Mouse (Mus musculus) layer of hippocampus, postnatal 36 days (tissue): ENCODE results near the gene Taf12. TPM values are rescaled to one million over a fixed set of nuclear protein-coding genes. Genes with fewer than 3 reads are reported as not detected.
"Not testable (repeated sequence)": the region's sequence is repeated elsewhere in the genome, so short reads cannot be mapped to it uniquely, and the experiment has no call there.

Source experiments
- DNase-seq, 2 experiments: peaks; one replicate each; pipeline ENCODE4 v3.0.0; 2022
- total RNA-seq, 2 experiments: library from RNA; stranded (reverse); gene quantifications; 2 replicates each; pipeline ENCODE4 v1.2.3; 2021

Taf12 gene
- total RNA-seq, 2 experiments from 2014 or later: 23.6 to 23.7 TPM

DNA sequence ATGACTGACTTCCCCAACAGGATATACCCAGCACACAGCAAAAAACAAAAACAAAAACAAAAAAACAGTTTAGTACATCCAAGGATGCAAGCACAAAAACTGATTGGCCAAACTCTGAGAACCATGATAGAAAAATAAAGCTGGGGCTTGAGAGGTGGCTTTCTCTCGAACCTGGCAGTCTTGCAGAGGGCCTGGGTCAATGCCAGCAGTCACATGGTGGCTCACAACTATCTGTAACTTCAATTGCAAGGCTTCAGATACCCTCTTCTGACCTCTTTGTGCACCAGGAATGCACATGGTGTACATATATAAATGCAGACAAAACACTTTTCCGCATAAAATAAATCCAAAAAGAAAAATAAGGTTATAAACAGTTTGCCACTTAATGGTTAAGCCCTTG, 1.0 kb upstream of the Taf12 start:
- no peak for DNase-seq

DNA sequence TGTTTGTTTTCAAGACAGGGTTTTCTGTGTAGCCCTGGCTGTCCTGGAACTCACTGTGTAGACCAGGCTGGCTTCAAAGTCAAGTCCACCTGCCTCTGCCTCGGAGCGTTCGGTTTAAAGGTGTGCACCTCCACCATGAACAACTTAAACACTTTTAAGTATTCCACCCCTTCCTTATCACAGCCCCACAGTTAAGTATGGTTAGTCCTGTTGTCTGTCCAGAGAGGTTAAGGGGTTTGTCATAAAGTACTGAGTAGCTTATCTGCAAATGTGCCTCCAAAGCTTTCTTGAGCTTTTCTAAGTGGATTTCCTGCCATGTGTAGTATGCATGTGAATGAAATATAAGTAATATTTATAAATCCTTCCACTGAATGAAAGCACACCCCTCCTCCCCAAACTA, 1.8 kb downstream of the Taf12 start:
- no peak for DNase-seq

DNA sequence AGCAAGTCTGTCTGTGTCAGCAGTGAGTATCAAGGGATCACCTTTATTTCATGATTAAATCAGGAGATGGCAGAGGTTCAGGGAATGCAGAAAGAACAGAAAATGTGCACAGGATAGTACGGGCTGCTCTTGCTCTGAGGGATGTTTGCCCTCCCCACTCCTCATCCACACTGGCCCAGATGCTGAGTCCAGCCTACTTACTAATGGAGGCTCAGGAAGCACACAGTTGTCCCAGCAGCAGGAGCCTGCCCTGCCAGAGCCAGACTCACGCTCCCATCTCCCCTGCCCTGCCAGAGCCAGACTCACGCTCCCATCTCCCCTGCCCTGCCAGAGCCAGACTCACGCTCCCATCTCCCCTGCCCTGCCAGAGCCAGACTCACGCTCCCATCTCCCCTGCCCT, 14.7 kb downstream of the Taf12 start:
- not testable (repeated sequence) for DNase-seq

DNA sequence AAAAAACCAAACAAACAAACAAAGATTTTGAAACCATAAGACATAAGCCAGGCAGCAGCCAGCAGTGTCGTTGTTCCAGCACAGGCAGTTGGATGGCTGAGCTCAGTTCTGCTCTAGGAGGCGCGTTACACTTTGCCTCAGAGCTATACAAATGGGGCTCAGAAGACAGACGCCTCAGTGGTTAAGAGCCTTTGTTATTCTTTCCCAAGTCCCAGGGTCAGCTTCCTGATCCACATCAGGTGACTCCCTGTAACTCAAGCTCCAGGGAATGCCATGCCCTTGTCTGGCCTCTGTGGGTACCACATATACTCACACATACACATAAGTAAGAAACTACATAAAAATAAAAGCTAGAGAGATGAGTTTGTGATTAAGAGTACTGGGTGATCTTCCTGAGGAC, 16.9 kb downstream of the Taf12 start:
- no peak for DNase-seq

DNA sequence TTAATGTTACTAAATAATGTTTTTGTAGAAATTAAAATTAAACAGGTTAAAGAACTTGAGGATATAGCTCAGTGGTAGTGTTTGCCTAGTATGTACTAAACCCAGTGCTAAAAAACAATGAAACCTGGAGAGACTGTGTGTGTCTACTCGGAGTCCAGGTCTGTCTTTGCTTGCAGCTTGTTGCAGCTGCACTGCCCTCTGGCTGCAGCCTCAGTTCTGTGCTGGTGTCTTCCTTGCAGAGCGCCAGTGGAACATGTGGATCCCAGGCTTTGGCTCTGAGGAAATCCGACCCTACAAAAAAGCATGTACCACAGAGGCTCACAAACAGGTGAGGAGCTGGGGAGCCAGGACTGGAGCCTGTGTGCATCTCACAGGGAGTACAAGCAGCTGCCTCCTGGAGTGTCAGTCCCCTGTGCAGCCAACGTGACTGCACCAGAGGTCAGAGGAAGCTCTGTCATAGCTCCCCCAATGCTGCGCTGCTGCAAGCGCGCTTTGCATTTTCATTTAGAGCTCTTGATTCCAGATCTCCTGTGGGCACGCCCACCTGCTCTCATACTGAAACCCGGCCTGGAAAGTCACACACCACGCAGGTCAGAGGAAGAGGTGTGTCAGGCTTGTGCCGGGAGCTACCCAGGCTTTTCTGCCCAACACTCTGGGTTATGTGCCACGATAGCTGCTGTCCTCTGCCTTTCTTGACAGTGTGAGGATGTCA, 17.6 kb downstream of the Taf12 start:
- no peak for DNase-seq

DNA sequence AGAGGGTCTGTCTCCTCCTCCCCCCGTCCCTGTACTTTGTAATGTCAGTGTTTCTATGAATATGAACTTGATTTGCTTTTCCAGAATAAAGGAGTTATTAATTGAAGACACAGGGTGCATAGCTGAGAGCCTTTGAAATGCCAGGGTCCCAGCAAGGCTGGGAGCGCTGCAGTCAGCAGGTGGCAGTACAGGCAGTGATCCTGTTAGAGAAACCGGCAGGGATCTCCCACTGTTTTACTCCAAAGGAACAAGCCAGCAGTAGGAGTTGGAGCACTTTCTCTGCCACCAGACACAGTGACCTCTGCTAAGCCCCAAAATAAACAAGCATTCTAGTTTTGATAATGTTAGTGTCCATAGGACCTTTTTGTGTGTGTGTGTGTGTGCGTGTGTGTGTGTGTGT, 18.8 kb downstream of the Taf12 start:
- DNase-seq: no peak

DNA sequence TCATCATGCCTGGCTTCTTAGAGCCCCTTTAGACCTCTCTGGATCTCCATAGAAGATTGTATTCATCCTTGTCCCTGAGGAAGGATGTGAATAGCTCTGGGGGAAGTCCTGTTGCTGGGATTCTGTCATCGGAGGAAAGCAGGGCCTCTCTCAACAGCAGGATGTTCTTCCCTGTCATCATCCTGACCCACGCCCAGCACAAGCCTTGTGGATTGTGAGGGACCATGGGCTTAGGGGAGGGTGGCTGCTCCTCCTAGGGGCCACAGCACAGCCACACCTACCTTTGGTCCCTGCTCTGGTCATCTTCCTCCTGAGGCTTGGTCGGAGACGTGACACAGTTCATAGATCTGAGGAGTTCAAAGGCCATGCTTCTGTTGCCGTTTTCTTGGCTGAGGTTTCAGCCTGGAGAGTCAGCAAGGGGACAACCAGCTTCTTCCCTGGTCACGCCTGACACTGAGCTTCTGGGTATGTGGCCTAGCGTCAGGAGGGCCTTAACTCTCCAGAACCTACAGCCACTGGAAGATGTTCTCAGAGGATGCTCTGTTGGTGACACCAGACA, 19.6 kb downstream of the Taf12 start:
- DNase-seq: no peak

DNA sequence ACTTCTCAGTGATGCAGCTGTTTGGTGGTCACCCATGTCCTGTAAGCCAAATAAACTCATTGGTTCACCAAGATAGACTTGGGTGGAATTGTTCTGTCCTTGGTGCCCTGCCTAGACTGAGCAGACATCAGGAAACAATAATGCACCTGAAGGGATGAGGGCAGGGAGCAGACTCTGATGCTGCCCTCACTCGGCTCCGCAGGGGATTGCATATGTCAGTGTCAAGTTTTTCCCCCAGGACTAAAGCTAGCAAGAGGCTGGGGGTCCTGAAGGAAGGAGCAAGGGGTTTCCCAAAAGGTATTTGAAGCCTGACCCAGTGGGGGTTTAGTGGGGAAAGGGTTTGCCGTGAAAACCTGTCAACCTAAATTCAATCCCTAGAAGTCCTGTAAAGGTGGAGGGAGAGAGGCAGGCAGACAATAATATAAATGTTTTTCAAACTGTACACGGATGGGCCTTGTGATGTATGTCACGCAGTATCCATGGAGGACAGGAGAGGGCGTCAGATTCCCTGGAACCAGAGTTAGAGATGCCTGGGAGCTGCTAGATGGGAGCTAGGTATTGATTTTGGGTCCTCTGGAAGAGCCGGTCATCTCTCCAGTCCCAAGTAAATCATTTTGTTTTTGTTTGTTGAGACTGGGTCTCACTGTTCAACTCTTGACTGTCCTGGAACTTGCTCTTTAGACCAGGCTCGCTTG, 21.7 kb downstream of the Taf12 start:
- DNase-seq: no peak

DNA sequence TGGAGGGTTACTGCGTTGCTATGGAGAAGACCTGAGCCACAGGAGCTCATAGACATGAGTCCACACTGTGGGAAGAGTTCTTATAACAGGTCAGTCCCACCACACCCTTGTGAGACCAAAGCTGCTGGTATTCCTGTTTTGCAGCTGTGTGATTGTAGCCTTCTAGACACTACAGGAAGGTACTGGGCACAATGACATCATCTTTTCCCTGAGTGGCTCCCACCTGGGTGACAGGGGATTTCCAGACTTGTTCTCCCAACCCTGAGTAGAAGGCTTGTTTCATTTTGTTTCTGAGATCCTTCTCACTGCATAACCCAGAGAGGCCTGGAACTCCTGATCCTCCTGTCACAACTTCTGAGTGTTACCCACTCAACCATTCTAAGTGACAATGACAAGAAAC, 25.7 kb downstream of the Taf12 start:
- DNase-seq: no peak

DNA sequence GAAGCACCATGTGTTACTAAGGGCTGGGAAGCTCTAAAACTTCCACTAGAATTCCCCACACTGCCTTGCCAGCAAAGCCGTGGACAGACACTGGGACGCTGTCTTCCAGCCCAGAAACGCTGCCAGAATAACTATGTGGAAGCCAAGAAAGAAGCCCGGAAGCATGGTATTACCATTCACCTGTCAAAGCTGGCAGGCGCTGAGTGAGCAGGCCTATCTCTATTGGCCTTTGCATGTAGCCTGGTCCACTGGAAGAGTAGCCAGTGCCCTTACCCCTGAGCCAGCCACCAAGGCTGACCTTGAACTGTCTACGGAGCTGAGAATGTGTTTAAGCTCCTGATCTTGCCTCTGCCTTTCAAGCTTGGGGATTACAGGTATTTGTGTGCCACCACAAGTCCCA, 27.3 kb downstream of the Taf12 start:
- DNase-seq: no peak

DNA sequence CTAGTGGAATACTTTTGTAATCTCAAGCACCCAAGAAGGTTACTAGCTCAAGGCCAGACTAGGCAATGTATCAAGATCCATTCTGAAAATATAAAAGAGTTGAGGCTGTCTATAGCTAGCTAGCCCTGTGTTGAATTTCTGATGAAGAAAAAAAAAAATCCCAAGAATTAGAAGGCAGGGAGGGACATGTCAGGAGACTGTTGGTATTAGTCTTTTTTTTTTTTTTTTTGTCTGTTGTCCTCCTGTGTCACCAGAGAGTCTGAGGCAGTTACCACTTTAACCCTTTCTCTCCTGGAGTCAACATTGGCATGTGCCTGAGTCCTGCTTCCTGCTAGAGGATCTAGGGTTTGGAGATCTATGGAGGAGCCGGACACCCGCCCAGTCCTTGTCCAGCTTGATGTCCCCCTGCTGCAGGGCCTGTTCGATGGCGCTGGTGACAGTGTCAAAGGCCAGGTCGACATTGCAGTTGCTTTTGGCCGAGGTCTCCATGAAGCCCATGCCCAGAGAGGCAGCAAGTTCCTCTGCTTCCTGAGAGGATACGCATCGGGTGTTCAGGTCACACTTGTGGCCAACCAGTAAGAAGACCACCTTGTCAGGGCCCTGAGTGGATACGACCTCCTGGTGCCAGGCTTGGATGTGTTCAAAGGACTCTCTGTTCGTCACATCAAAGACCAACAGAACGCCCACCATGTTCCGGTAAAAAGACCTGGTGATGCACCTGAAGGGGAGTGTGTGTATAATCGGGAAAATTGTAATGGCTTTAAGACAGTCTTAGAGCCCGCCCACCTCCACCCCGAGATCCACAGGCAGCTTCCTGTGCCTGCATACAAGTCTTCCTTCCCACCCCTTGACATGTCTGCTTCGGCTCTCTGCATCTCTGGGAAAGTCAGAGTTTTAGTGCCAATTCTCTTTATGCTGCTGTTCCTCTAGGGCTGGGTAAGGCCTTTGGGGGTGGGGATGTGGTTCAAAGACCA, 28.1 kb downstream of the Taf12 start:
- no peak for DNase-seq

DNA sequence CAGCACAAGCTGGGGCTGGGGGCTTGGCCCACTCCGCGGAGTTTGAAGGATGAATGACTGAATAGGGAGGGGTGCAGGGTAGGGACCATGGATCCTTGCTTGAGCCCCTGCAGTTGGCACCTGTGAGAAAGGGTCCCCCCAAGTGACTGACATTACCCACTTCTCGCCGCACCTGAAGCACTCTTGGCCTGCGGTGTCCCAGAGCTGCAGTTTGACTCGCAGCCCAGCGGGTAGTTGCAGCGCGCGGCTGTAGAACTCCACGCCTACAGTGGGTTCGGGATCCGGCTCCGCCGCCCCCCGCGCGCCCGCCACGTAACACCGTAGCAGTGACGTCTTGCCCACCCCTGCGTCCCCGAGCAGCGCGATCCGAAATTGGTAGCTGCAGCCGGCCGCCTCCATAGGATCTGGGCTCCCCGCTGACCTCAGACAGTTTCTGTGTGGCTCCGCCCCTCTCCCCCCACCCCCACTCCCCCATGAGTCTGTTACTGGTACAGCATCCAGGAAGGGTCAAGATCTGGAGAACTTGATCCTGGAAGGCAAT, 28.8 kb downstream of the Taf12 start, which contains the start of gene Rab42:
TSS of gene Rab42 (minus strand) at position 447 of the 541 bp plus-strand sequence.
- peak; percentile 36 to 38 for DNase-seq

DNA sequence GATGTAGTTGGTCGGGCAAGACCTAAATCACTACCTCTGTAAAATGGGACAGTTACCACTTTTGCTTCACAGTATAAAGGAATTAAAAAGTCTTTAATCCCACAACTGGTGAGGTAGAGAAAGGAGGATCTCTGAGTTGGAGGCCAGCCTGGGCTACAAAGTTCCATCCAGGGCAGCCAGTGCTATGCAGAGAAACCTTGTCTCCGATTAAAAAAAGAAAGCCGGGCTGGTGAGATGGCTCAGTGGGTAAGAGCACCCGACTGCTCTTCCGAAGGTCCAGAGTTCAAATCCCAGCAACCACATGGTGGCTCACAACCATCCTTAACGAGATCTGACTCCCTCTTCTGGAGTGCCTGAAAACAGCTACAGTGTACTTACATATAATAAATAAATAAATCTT, 29.3 kb downstream of the Taf12 start:
- DNase-seq: not testable (repeated sequence)

DNA sequence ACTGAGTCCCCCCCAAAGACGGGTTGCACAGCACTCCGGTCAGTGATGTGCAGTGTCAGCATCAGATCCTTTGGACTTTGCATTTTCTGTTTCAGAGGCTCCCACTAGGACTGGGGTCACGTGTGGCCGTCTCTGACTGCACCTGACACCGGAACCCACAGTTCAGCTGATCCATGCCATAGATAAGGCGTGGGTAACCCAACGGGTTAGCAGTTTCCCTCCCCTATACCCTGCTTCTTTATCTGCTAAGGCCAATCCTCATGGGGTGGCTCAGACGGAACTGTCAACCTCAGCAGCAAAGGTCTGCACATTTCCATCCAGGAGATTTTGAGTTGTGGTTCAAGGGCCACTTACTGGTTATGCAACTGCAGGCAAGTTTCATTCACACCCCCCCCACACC, 31.1 kb downstream of the Taf12 start:
- no peak for DNase-seq

DNA sequence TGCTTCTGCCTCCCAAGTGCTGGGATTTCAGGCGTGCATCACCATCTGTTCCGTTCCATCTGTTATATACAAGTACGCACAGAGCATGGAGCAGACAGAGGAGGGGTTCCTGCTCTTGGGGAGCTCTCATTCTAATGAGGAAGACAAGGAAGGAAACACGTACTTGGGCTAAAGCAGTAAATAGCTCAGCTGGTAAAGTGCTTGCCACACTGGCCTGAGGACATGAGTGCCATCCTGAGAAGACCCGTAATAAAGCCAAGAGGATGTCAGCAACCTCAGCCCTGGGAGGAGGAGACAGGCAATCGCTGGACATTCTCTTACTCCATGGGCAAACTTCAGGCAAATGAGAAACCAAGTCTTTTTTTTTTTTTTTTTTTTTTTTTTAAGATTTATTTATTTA, 31.8 kb downstream of the Taf12 start:
- no peak for DNase-seq

DNA sequence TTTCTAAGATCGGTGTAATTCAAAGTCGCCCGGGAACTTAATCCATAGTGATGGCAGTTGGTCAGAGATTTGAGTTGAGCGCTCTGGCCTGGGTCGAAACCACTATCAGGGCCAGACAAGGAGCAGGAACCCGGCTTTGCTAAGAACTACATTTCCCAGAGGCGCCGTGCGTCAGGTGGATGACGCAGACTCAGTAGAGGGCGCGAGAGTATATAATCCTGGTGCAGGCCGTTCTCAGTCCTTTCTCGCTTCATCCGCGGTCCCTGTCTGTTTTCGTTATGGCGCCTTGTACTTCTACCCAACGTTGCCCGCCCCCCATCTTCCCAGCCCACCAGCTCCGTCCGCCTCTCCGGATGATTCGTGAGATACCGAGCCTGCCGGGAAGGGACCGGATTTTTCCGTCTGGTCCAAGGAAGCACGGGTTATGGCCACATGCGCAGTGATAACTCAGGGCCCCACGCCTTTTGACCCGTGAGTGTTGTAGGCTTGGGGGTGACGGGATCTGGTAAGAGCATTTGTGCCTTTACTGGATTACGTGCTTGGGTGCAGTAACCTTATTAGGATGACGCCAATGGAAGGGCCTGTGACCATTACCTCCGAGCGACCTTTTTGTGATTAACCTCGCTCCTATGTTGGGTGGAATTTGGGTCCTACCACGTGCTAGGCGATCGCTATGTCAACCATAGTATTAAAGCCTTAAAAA, 34.4 kb downstream of the Taf12 start:
- DNase-seq: peak; percentile 89 to 91

DNA sequence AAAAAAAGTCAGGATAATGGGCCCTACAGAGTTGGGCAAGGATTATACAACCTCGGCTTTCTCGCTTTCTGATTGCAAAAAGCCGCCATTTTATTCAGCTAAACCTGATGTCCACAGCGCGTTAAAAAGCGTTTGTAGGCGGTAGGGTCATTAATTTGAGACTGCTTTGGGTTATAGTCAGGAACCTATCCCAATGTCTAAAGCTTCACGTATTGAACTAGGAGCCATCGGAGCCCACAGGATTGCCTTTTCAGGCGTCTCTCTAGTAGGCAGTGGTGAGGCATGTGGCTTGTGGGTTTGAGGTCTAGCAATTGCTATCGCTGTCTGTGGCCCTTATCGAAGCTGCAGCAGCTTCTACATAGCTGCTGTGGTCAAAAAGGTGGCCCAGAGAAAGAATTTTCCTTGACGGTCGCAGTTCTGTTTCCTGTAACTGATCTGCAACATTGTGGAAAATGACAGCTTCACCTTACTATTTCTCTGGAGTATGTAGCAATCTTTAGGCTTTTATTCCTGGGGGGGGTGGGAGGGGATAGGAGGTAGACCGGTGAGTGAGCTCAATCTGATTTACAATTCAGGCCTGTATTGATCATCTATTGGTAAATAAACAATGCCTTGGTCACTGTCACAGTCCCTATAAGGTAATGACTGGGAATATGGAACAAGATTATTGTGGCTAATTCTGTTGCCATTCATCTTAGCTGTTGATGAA, 35.1 kb downstream of the Taf12 start:
- peak in 1 of 2 experiments; percentile 33 for DNase-seq

DNA sequence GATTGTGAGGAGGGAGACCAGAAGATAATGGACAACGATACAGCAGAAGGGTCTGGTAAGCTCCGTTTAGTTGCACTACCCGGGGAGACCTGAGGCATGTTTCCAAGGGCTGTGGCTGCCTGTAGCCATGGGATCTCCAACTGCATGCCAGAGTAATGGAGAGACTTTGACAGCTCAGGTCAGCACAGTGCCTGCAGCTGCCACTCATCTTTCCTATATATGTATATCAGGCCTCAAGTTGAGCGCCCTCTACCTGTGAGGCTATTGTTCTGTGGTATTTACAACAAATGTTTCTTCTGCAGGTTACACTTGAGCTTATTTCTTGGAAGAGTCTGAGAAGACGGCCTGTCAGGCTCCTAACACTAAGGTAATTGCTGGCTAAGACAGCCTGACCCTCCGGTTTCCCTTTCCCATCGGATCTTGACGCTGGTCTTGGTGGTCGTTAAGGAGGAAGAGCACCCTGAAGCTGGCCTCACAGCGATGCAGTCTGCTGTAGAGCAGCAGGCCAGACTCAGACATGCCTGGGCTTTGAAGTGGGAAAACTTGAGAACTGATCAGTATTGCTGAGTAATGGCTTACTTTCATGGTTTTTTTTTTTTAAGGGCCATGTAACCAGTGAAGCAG, 35.8 kb downstream of the Taf12 start:
- DNase-seq: no peak

DNA sequence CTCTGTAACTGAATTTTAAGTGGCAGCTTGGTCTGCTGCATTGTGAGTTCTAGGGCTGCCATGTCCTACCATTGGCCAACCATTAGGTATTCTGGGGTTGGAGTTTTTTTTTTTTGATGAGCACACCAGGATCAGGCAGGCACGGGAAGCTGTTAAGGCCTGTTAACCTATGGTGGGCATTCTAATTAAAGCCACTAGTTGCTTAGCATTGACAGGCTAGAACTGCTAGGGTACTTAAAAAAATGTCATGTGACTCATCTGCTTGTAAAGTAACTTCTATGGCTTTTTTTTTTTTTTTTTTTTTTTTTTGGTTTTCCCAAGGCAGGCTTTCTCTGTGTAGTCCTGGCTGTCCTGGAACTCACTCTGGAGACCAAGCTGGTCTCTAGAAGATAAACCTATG, 37.0 kb downstream of the Taf12 start:
- no peak for DNase-seq

DNA sequence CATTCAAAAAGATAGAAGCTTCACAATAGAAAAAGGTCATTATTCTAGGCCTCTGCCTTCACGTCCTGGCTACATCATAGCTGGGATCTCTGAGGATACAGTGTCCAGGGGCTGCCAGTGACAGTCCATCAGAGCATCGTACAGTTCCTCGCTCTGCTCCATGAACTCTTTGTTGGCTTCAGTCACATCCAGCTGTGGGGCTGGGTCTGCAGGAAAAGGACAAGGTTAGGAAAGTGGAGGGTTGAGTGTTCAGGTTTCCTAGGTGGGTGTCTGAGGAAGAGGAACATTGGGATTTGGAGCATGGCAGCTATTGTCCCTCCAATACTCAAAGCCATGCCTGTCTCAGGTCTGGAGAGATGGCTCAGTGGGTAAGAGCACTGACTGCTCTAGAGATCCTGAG, 37.6 kb downstream of the Taf12 start:
- DNase-seq: no peak

DNA sequence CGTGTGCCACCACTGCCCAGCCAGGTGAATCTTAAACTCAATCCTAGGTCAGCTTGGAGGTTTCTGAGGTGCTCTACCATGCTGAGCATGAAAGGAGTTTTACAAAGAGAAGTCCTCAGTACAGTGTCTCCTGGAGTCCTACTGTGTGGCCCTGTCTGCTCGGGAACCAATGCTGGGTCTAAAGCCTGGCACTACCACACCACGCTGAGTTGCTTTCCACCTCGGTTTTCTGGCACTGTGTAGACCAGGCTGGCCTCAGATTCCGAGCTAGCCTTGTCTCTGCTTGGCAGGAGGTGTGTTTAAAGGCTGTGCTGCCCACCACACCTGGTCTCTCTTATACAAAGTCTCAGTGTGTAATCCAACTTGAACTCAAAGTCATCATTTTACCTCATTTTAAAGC, 38.5 kb downstream of the Taf12 start:
- no peak for DNase-seq
